Mouse (Mus musculus) ES-Bruce4 (cell line): Measurements from ENCODE around the gene Bub1b.

Source experiments
- EP300 ChIP-seq: IDR thresholded peaks from 2 replicates; pipeline ENCODE4 v1.6.1; 2011; ENCODE audit warnings: low read depth, low read length; ENCODE audit not compliant: insufficient read depth
- POLR2A ChIP-seq: IDR thresholded peaks from one replicate; pipeline ENCODE4 v1.8.1; 2011; ENCODE audit warnings: low read length; ENCODE audit not compliant: insufficient read depth

- TF ChIP-seq EP300 (no peak), POLR2A (no peak)
These were observed 67.0 kb downstream of the Bub1b start for GRCm38 (mm10) chr2:118664975-118665516.
